Mouse (Mus musculus): ENCODE data around the gene Evpl. TPM values are rescaled to one million over a fixed set of nuclear protein-coding genes. Genes with fewer than 3 reads are reported as not detected.

Gene Evpl
- polyA plus RNA-seq, 2 experiments from 2014 or later = not detected

DNA sequence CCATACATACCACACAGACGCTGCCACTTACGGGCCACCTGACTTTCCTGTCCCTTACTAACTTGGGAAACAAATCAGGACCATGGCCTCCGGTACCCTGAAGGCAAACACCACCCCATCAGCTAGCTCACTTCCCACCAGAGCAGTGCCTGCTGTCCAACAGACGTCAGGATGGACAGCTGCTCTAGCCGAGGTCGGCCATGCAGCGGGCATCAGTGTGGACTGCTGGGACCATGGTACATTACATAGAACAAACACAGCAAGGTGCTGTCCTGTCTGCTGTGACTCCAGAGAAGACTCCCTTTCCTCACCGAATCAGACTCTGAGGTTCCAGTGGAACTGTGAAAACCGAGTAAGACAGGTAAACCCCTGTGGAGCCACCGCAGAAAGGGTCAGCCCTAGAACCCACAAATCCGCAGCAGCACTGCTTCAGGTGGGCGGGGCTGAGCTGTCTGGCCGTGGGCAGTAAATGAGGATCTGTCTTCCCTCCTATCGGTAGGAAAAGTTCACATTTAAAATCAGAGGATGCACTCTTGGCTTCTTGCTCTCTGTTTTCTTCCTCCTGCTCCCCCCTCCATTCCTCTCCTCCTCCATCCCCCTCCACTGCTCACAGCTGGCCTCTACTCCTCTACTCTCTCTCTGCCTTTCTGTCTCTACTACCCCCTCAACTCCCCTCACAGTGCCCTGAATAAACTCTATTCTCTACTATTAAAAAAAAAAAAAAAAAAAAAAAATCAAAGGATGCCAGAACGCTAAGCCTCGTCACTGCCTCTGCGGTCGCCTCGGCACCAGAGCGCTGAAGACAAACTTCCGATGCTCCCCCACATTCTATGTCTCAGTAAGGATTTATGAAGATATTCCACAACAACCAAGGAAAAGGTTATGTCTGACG lies 17.5 kb upstream of the Evpl start:
- ATAC-seq = peak; percentile 55

- peak; percentile 75 for ATAC-seq
These were observed 16.8 kb upstream of the Evpl start for GRCm38 (mm10) chr11:116254627-116255026.

DNA sequence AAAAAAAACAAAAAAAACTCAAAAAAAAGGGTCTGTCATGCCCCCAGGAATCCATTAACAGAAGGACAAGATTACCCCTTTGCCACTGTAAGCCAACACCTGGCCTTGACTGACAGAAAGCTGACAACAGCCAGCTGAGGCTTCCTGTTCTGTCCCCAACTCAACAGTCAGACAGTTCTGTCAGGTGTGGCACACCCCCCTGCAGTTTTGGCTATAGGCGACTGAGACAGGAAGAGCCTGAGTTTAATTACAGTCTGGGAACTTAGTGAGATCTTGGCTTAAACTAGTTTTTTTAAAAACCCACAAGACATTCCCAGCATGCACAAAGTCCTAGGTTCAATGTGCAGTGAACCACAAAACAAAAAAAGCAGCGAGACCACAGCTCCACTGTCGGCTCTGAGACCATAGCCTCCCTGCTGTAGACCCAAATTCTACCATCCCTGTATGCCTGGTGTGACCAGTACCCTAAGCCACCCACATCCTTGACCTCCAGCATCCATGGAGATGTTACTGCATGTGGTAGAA lies 15.3 kb upstream of the Evpl start:
- no peak for ATAC-seq

- no peak for ATAC-seq
These were observed 13.0 kb upstream of the Evpl start for GRCm38 (mm10) chr11:116250898-116251297.

DNA sequence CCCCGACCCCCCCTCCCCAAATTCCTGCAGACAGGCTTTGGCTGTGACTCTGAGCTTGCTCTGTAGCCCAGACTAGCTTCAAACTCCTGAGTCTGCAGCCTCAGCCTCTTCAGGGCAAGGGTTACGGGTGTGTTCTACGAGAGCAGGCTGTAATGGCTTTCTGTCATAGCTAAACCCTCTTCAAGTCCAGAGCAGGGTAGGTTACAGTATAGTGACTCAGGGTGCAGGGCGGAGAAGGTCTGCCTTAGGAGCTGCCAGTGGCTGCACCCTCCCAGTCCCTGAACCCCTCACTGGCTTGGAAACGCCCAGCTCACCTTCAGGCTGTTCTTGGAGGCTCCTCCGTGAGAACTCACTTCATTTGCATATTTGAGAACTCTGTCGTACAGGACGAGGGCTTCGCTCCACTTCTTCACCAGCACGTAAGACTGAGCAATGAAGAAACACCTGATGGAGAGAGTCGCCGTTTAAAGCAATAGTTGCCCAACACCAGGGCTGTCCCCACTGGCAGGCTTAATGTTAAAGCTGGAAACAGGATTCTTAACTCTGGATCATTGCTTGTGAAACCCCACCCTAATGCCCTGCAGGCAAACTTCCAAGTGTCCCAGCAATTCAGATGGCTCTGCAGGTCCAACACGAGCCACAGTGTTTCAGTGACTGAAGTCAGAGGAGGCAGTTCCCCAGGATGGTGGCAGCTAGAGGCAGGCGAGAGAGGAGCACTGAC lies 9.8 kb upstream of the Evpl start:
- ATAC-seq = no peak

DNA sequence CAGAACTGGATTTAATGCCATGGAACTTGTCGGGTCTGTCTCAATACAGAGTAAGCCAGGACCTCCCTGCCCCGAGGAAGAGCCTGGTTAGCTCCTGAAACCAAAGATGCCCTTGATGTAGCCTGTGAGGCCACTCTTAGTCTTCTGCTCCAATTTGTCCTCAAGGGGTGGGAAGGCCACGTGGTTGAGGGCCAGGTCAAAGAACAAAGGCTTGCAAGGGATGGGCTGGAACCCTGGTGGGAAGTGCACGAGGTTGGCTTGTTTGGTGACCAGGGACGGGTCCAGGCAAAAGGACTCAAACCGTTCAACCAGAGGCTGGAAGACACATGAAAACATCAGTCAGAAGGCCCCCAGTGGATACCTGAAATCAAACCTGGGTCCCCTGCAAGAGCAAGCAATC lies 7.7 kb upstream of the Evpl start:
- ATAC-seq = no peak

GRCm38 (mm10) chr11:116244580-116244979 lies 6.7 kb upstream of the Evpl start:
- no peak for ATAC-seq

DNA sequence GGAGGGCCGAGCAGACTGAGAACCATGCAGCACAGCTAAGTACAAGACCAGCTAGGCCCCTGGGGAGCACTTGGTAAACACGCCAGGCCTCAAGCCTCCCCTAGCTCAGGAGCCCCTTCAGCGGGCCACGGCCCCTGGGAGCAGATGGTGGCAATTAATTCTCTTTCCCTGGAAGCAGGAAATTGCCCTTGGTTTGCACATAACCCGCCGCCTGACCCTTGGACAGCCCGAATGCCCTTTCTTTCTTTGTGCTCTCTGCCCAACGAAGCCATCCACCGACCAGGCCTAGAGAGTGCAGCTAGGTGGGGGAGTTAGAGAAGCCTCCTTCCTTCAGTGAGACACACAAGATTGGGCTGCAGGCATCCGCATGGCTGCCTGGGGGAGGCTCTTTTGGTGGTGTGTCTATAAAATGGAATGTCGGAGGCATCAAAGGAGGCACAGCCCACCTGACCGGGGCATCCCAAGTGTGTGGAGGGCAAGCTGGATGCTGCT lies 3.9 kb upstream of the Evpl start:
- no peak for ATAC-seq

- ATAC-seq = no peak
These were observed 1.9 kb upstream of the Evpl start for GRCm38 (mm10) chr11:116239797-116240196.

- ATAC-seq = no peak
These were observed 3.0 kb downstream of the Evpl start for GRCm38 (mm10) chr11:116234901-116235300.

DNA sequence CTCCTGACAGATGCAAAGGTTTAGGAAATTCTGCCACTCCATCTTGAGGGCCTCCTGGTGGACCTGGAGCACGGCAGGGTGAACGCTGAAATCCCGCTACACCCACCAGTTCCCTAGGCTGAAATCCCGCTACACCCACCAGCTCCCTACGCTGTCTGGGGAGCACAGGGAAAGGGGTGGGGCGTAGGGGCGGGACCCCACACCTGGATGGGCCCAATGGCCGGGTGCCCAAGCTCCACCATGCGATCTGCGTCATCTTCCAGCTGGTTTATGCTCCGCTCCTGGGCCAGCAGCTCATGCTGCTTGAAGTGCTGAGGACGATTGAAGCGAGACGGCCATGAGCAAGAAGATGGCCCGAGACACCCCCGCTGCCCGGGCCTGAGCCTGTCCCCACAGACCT lies 5.5 kb downstream of the Evpl start:
- ATAC-seq = no peak

DNA sequence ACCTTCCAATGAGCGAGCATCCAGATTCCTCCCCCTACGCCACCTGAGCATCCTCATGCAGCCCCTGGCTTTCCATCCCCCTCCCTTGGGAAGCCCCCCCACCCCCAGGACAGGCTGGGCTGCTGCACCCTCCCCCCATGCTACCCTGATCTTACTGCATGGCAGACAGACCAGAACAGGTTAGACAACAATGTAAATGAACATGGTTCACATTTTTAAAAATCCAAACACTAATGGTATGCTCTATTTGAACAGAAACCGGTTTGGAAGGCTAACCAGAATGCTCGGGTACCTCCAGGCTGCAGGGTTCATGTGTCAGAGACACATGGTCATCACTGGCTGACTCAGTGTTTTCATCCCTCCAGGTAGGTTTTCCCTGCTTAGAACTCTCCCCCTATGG lies 9.2 kb downstream of the Evpl start:
- no peak for ATAC-seq

- ATAC-seq = peak; percentile 59
These were observed 11.5 kb downstream of the Evpl start for GRCm38 (mm10) chr11:116226414-116226813.

DNA sequence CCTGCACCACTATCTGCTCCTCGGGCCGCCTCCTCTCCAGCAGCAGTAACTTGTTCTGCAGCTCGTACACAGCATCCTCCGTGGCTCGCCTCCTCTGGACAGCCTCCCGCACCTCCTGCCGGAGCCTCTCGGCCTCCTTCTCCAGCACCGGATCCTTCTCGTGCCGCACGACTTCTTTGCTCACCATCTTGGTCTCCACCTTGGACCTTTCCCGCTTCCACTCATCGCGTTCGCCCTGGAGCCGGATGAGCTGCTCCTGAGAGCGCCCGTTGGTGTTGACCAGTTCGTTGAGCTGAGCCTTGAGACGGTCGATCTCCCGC lies 15.2 kb downstream of the Evpl start:
- ATAC-seq = no peak

GRCm38 (mm10) chr11:116221931-116222739 lies 15.7 kb downstream of the Evpl start:
- no peak for ATAC-seq

- no peak for ATAC-seq
These were observed 18.0 kb downstream of the Evpl start for GRCm38 (mm10) chr11:116219885-116220284.

- ATAC-seq = no peak
These were observed 19.0 kb downstream of the Evpl start for GRCm38 (mm10) chr11:116218737-116219400.

- ATAC-seq = no peak
These were observed 19.6 kb downstream of the Evpl start for GRCm38 (mm10) chr11:116218263-116218662.

GRCm38 (mm10) chr11:116216549-116216948 lies 21.3 kb downstream of the Evpl start:
- no peak for ATAC-seq

DNA sequence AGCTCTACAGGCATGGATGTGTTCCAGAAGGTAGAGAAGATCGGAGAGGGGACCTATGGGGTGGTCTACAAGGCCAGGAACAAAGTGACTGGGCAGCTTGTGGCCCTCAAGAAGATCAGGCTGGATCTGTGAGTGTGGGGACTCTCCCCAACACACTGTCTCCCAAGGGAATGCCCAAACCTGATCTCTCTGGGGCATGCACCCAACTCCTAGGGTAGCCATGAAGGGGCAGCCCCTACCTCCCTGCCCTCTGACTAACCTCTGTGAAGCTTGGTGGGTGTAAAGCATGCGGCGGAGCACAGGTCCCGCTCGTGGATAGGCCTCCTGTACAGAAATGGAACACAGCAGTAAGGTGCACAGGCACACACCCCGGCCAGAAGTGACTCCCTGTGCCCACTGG lies 21.9 kb downstream of the Evpl start:
- ATAC-seq = no peak

DNA sequence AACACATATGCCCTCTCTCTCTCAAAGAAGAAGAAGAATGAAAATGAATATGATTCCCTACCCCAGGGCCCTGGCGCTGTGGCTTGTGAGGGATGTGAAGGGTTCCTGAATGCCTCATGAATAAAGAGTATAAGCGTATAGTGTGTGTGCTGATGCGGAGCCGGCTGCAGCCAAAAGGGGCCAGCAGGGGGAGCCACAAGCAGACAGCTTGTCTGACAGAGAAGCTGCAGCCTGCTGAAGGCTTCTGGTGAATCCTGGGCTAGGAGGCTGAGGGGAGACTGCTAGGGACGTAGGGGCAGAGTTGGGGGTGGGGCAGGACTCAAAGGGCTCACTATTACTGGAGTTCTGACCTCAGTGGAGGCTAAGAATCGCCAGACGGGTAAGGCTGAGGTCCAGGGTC lies 22.7 kb downstream of the Evpl start:
- ATAC-seq = no peak

DNA sequence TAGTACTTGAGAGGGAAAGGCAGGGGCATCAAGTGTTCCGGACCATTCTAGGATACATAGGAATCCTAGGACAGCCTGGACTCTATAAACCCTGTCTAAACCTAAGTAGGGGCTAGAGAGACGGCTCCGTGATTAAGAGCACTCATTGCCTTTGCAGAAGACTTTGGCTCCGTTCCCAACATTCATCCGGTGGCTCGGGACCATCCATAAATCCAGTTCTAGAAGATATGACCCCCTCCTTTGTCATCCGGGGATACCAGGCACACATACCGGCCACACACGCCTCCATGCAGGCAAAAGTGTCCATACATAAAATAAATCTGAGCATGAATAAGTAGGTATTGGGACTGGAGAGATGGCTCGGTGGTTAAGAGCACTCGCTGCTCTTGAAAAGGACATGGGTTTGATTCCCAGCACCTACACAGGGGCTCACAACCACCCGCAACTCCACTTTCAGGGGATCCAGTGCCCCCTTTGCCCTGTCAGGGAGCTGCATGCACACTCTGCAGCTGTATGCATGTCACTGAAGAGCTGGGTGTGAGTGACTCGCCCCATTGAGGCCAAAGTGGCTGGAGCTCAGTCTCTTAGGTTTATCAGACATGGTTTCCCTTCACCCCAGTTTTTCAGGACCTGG lies 23.9 kb downstream of the Evpl start:
- no peak for ATAC-seq

Measured in activated CD4-positive, CD25-positive, alpha-beta regulatory T cell, adult 4 months (primary cell).